Mouse (Mus musculus) kidney, adult 8-10 months (tissue): ENCODE data around the gene Alyref2.

Experiments used
- DNase-seq, 2 experiments: peaks; one replicate each; pipeline ENCODE4 v3.0.0; 2022

Alyref2 gene

GRCm38 (mm10) chr1:171501636-171502080, 1.6 kb upstream of the Alyref2 start:
- DNase-seq: peak; percentile 35 to 37

GRCm38 (mm10) chr1:171502388-171503249, 659 bp upstream of the Alyref2 start:
- peak; percentile 40 to 58 for DNase-seq

GRCm38 (mm10) chr1:171503592-171504291, 464 bp downstream of the Alyref2 start:
- DNase-seq: peak in 1 of 2 experiments; percentile 74

- DNase-seq: no peak
Observed at GRCm38 (mm10) chr1:171504586-171504985, 1.3 kb downstream of the Alyref2 start.

- DNase-seq: no peak
Observed at GRCm38 (mm10) chr1:171513234-171513633, 10.0 kb downstream of the Alyref2 start.

- no peak for DNase-seq
Observed at GRCm38 (mm10) chr1:171513760-171514159, 10.5 kb downstream of the Alyref2 start.

GRCm38 (mm10) chr1:171515039-171515438, 11.8 kb downstream of the Alyref2 start:
- no peak for DNase-seq

GRCm38 (mm10) chr1:171515557-171515956, 12.3 kb downstream of the Alyref2 start:
- DNase-seq: no peak

GRCm38 (mm10) chr1:171531367-171531766, 28.1 kb downstream of the Alyref2 start:
- no peak for DNase-seq

- no peak for DNase-seq
Observed at GRCm38 (mm10) chr1:171532830-171533229, 29.6 kb downstream of the Alyref2 start.

- DNase-seq: no peak
Observed at GRCm38 (mm10) chr1:171534557-171534956, 31.3 kb downstream of the Alyref2 start.

GRCm38 (mm10) chr1:171535194-171535593, 31.9 kb downstream of the Alyref2 start, which contains the start of gene Itln1:
TSS of gene Itln1 (minus strand) at chr1:171535294.
- DNase-seq: no peak

GRCm38 (mm10) chr1:171540694-171541093, 37.4 kb downstream of the Alyref2 start:
- no peak for DNase-seq

- DNase-seq: no peak
Observed at GRCm38 (mm10) chr1:171551326-171551725, 48.0 kb downstream of the Alyref2 start.

- no peak for DNase-seq
Observed at GRCm38 (mm10) chr1:171552230-171552629, 49.0 kb downstream of the Alyref2 start.

- no peak for DNase-seq
Observed at GRCm38 (mm10) chr1:171553359-171554341, 50.4 kb downstream of the Alyref2 start.
